Mouse (Mus musculus) forebrain, embryonic 11.5 days (tissue): ENCODE results near the gene Zc3hc1. TPM values are rescaled to one million over a fixed set of nuclear protein-coding genes. Genes with fewer than 3 reads are reported as not detected.

Experiments
- ATAC-seq: fragments of 200-750 bp; cut with Nextera tagmentation; replicated peaks from 2 replicates; pipeline ENCODE4 v1.8.0; 2017; ENCODE audit warnings: moderate TSS enrichment; ENCODE audit not compliant: low FRiP score
- DNase-seq: peaks from one replicate; pipeline ENCODE4 v3.0.0-alpha.2; 2017; ENCODE audit warnings: low spot score
- H3K27ac ChIP-seq: fragments of 300-500 bp; sonication (generic); 2 replicates; pipeline ENCODE4 v1.5.1; 2014; ENCODE audit warnings: low read depth, low read length
- H3K27me3 ChIP-seq: fragments of 300-500 bp; sonication (generic); 2 replicates; pipeline ENCODE4 v1.6.1; 2014; ENCODE audit warnings: mild to moderate bottlenecking, low read length, mixed read lengths; ENCODE audit not compliant: control insufficient read depth, insufficient read depth
- H3K36me3 ChIP-seq: fragments of 300-500 bp; sonication (generic); 2 replicates; pipeline ENCODE4 v1.6.1; 2014; ENCODE audit warnings: mild to moderate bottlenecking, low read length, moderate library complexity, mixed read lengths; ENCODE audit not compliant: control insufficient read depth, insufficient read depth
- H3K4me1 ChIP-seq: fragments of 300-500 bp; sonication (generic); replicated peaks from 2 replicates; pipeline ENCODE4 v1.6.1; 2014; ENCODE audit warnings: low read length, mixed read lengths; ENCODE audit not compliant: control insufficient read depth, insufficient read depth
- H3K4me2 ChIP-seq: fragments of 300-500 bp; sonication (generic); 2 replicates; pipeline ENCODE4 v1.6.1; 2014; ENCODE audit warnings: low read depth, mild to moderate bottlenecking, low read length, moderate library complexity, mixed read lengths; ENCODE audit not compliant: severe bottlenecking
- H3K4me3 ChIP-seq: fragments of 300-500 bp; sonication (generic); 2 replicates; pipeline ENCODE4 v1.5.1; 2014; ENCODE audit warnings: low read depth, low read length
- H3K9ac ChIP-seq: fragments of 300-500 bp; sonication (generic); 2 replicates; pipeline ENCODE4 v1.6.1; 2014; ENCODE audit warnings: low read length
- H3K9me3 ChIP-seq: fragments of 300-500 bp; sonication (generic); 2 replicates; pipeline ENCODE4 v1.6.1; 2016; ENCODE audit warnings: low read length, mixed read lengths; ENCODE audit not compliant: control insufficient read depth
- WGBS: fragments of 180-500 bp; shearing (Covaris S2); extraction: QIAGEN DNeasy Blood & Tissue Kit; methylation state at CpG from one replicate; pipeline ENCODE4 v1.1.7; 2014; 5-methylcytosine and 5-hydroxymethylcytosine counted together
- polyA plus RNA-seq: library from polyadenylated mRNA; unstranded; fragments of >200 nt; fragmentation: Nextera tagmentation; extraction: Ambion mirVana; gene quantifications from 2 replicates; pipeline ENCODE4 v1.2.1, GENCODE M21; 2014

Gene Zc3hc1
- 71.2 and 74.0 TPM in 2 replicates for polyA plus RNA-seq

DNA sequence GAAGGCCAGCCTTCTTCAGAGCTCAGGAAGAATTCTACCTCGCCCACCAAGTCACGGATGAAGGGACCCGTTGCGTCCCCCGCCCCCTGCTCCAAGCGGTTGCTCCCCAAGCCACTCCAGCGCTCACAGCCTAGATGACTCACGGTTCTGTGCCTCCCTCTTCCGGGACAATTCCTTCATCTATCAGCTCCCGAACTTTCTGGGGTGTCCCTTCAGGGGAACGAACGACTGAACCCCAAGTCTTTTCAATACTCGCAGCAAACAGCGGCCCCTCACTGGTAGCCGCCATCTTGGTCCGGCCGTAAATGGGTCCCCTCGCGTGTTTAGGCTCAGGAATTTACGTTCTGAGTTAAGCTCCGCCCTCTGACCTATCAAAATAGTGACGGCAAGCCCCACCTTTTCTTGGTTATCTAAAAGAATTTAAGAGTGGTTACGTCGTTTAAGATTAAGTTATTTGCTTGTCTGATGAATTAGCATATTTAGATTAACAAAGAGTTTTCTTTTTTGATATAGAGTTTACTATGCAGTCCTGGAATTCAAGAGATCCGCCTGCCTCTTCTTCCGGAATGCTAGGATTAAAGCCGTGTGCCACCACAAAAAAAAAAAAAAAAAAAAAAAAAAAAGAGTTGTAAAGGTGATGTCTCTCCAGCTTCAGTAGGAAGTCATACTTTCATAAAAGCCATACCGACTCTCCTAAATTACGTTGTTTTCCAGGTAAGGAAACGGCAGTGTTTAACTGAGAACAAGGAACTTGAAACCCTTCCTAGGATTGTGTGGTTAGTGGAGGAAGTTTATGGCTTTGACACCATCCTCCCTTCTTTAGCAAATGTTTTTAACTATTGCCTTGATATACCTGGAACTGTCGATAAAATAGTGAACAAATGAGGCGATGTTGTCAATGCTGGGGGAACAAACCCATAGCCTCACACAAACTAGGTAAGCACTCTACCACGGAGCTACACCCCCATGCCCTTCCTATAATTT, at the start of gene Zc3hc1:
TSS of gene Zc3hc1 (minus strand) at position 315 of the 984 bp plus-strand sequence.
- no peaks in the 10 kb centered on the region for H3K9me3 ChIP-seq
- H3K4me2 ChIP-seq: peak within 1 kb of the TSS; percentile 43
- no peaks in the 10 kb centered on the region for H3K4me1 ChIP-seq
- ATAC-seq: peak; percentile 87
- WGBS: 19% methylated on average over 33 of the region's 33 CpGs
- peak; percentile 82 for DNase-seq
- no peaks in the 10 kb centered on the region for H3K27me3 ChIP-seq
- no peaks in the 10 kb centered on the region; the same call in 1 of the 2 replicates for H3K36me3 ChIP-seq
- H3K9ac ChIP-seq: peak within 1 kb of the TSS; percentile 79
- peak within 1 kb of the TSS; percentile 76 for H3K4me3 ChIP-seq
- H3K27ac ChIP-seq: no peak within 1 kb of the TSS

DNA sequence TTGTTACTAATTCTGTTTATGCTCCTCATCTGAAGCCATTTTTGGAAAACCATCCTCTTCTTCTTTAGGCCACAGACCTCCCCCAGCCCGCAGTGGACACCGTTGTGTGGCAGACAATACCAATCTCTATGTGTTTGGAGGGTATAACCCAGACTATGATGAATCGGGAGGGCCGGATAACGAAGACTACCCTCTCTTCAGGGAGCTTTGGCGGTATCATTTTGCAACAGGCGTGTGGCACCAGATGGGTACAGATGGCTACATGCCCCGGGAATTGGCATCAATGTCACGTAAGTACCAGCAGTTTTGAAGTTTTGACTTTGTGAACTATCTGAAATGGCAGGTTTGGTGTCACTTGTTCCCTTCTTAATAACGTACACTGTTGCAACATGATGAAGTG, 48.7 kb upstream of the Zc3hc1 start:
- H3K4me2 ChIP-seq: no peak overlapping the region
- H3K36me3 ChIP-seq: peaks cover 3% of the 10 kb centered on the region; the same call in 1 of the 2 replicates
- no peaks in the 10 kb centered on the region for H3K27me3 ChIP-seq
- H3K27ac ChIP-seq: no peak overlapping the region
- 98% methylated on average over 10 of the region's 10 CpGs for WGBS
- no peak overlapping the region for H3K4me3 ChIP-seq
- no peak for DNase-seq
- H3K4me1 ChIP-seq: no peaks in the 10 kb centered on the region
- no peak overlapping the region for H3K9ac ChIP-seq
- H3K9me3 ChIP-seq: no peaks in the 10 kb centered on the region
- ATAC-seq: no peak

DNA sequence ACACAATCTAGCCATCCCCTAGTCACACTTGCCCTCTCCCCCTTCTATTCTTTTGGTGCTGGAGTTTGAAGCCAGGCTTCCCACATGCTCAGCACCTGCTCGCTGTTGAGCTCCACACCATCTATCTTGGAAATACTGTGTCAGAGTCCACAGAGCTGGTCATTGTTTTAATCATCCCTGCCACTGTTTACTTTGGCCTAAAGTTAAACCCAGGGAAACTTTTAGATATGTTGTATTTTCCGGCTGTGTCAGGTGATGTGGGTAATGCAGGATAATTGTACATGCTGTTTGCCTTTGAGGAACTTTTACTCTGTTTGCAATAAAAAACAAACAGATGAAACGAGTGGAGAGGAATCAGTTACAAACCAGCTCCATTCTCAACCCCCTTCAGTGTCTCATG, 46.2 kb upstream of the Zc3hc1 start:
- Histone ChIP-seq H3K9ac (no peak overlapping the region), H3K4me3 (no peak overlapping the region), H3K9me3 (no peaks in the 10 kb centered on the region), H3K4me2 (no peak overlapping the region), H3K36me3 (no peaks in the 10 kb centered on the region; the same call in 1 of the 2 replicates), H3K27ac (no peak overlapping the region), H3K27me3 (no peaks in the 10 kb centered on the region), H3K4me1 (no peaks in the 10 kb centered on the region)
- 86% methylated on average over 3 of the region's 3 CpGs for WGBS
- no peak for DNase-seq
- ATAC-seq: no peak

DNA sequence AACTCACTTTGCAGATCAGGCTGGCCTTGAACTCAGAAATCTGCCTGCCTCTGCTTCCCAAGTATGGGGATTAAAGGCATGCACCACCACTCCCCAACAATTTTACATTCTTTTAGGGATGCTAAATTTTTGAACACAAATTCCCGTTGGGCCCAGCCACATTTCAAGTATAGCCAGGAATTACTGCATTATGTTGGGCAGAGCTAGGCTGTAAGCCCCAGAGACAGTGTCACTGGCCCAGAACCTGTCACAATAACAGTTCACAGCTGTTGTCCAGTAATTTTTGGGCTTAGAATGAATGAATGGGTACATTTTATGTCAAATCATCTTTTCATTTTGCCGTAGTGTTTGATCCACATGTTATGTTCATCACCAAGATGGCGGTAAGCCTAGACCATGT, 45.6 kb upstream of the Zc3hc1 start:
- 95% methylated on average over 3 of the region's 3 CpGs for WGBS
- ATAC-seq (no peak), DNase-seq (no peak)
- Histone ChIP-seq H3K27me3 (no peaks in the 10 kb centered on the region), H3K4me3 (no peak overlapping the region), H3K27ac (no peak overlapping the region), H3K9ac (no peak overlapping the region), H3K9me3 (no peaks in the 10 kb centered on the region), H3K36me3 (no peaks in the 10 kb centered on the region; the same call in 1 of the 2 replicates), H3K4me2 (no peak overlapping the region), H3K4me1 (no peaks in the 10 kb centered on the region)

DNA sequence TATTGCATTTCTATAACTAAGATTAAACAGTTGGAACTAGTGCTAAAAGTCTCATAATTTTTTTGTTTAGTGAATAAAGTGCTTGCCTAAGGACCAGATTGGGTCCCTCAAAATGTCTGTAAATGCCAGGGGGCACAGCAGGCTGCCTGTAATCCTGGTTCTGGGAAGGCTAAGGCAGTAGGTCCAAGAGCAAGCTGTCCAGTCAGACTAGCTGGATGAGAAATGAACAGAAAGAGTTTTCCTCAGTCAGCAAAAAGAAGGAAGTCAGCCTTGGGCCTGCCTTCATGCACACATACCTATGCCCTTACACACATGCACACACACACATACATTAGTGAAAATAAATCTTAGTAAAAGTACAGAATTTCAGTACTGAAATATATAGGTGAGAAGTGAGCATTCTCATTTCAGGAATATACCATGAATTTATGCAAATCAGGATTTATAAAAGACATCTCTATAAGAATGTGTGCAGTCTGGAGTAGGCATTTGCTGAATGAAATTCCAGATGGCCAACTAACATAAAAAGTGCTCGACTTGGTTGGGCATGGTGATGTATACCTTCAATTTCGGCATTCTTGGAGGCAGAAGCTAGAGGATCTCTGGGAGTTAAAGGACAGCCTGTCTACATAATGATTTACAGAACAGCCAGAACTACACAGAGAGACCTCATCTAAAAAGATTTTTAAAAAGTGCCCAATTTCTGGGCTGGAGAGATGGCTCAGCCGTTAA, 41.8 kb upstream of the Zc3hc1 start:
- Histone ChIP-seq H3K9me3 (no peaks in the 10 kb centered on the region), H3K4me2 (no peak overlapping the region), H3K27me3 (no peaks in the 10 kb centered on the region), H3K9ac (no peak overlapping the region), H3K36me3 (no peaks in the 10 kb centered on the region), H3K27ac (no peak overlapping the region), H3K4me1 (no peaks in the 10 kb centered on the region), H3K4me3 (no peak overlapping the region)
- WGBS: 89% methylated on average over 3 of the region's 3 CpGs
- ATAC-seq: no peak
- DNase-seq: no peak

DNA sequence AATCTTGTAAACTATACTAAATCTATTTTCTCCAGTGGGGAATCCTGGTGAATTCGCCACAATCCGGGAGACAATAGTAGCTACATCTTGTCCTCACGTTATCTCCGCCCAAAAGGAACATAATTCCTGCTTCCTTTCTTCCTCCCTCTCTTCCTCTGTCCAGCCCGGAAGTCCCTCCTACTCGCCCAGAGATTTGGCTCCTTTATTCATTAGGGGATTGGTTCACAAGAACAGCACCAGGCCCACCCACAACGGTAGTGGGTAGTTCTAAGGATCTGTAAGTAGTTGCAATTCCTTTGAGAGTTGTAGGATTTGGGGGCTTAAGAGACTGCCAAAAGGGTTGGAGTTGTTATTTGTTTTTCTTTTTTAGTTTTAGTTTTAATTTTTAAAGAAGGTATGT, 26.0 kb upstream of the Zc3hc1 start:
- WGBS: 90% methylated on average over 7 of the region's 7 CpGs
- H3K36me3 ChIP-seq: no peaks in the 10 kb centered on the region; the same call in 1 of the 2 replicates

DNA sequence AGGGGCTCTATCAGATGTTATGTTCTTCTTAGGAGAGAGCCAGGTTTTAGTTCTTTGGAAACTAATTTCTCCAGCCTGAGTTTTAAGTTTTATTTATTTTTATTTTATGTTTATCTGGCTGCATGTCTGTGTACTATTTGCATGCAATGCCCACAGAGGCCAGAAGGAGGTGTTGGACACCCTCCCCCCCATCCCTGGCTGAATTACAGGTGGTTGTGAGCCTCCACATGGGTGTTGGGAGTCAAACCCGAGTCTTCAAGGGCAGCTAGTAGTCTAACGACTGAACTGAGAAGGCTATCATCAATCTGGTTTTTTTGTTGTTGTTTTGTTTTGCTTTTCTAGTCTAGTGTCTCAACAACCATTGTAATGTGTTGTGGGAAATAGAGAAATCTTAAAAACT, 25.3 kb upstream of the Zc3hc1 start:
- whole genome bisulfite sequencing: 98% methylated on average over 2 of the region's 2 CpGs
- H3K9me3 ChIP-seq: no peaks in the 10 kb centered on the region

More for the DNA sequence above, 26.0 kb upstream of the Zc3hc1 start:
- DNase-seq: no peak
- Histone ChIP-seq H3K4me3 (no peak overlapping the region), H3K4me2 (no peak overlapping the region), H3K9ac (no peak overlapping the region), H3K4me1 (no peaks in the 10 kb centered on the region), H3K27ac (no peak overlapping the region), H3K27me3 (no peaks in the 10 kb centered on the region), H3K9me3 (no peaks in the 10 kb centered on the region)
- no peak for ATAC-seq

DNA sequence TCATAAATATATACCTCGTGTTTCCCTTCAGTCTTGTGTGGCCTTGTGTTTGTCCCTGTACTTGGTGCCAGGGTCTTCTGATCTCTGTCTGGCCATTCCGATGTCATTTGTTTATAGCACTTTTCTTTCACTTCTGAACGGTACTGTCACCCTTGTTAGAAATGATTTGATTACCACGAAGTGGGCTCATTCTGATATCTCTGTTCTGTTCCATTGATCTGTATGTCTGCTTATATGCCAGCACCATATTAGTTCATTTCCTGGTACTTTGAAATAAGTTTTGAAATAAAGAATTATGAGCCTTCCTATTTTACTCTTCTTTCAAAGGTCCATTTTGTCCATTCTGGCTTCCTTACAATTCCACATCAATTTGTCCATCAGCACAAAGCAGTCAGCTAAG, 20.5 kb upstream of the Zc3hc1 start:
- Histone ChIP-seq H3K9me3 (no peaks in the 10 kb centered on the region), H3K27ac (no peak overlapping the region), H3K9ac (no peak overlapping the region), H3K4me2 (no peak overlapping the region), H3K4me1 (no peaks in the 10 kb centered on the region), H3K36me3 (no peaks in the 10 kb centered on the region), H3K4me3 (no peak overlapping the region), H3K27me3 (no peaks in the 10 kb centered on the region)
- no peak for ATAC-seq
- no peak for DNase-seq
- 90% methylated on average over 4 of the region's 4 CpGs for WGBS

More for the DNA sequence above, 25.3 kb upstream of the Zc3hc1 start:
- no peak overlapping the region for H3K4me2 ChIP-seq
- no peak for DNase-seq
- H3K9ac ChIP-seq: no peak overlapping the region
- no peaks in the 10 kb centered on the region for H3K27me3 ChIP-seq
- H3K36me3 ChIP-seq: no peaks in the 10 kb centered on the region; the same call in 1 of the 2 replicates
- H3K4me3 ChIP-seq: no peak overlapping the region
- H3K27ac ChIP-seq: no peak overlapping the region
- H3K4me1 ChIP-seq: no peaks in the 10 kb centered on the region
- ATAC-seq: no peak
